Mouse (Mus musculus): ENCODE data around the gene Nrip3. TPM values are rescaled to one million over a fixed set of nuclear protein-coding genes. Genes with fewer than 3 reads are reported as not detected.
A peak's percentile ranks its signal among the peaks of the same experiment; 100 is the strongest.

Gene Nrip3
- polyA plus RNA-seq, 1 experiment = 2.0 TPM

- no peaks in the 10 kb centered on the region for H3K4me1 ChIP-seq (ENCODE audit: control insufficient read depth, insufficient read depth, low read length)
- no peak overlapping the region for H3K27ac ChIP-seq (ENCODE audit: control insufficient read depth, insufficient read depth, low read depth, low read length, poor library complexity)
- TF ChIP-seq CTCF (IDR thresholded peaks at IDR 0.05; ENCODE audit: control insufficient read depth, insufficient read depth, low read length) (no peak), POLR2A (IDR thresholded peaks at IDR 0.05; ENCODE audit: borderline replicate concordance, control insufficient read depth, low read depth, low read length) (no peak)
- whole genome bisulfite sequencing = 43% methylated on average over 8 of the region's 8 CpGs
- H3K4me3 ChIP-seq (replicated peaks; ENCODE audit: control insufficient read depth, low read depth, low read length) = no peak overlapping the region
Observed at GRCm38 (mm10) chr7:109807616-109808485, 26.0 kb upstream of the Nrip3 start.

DNA sequence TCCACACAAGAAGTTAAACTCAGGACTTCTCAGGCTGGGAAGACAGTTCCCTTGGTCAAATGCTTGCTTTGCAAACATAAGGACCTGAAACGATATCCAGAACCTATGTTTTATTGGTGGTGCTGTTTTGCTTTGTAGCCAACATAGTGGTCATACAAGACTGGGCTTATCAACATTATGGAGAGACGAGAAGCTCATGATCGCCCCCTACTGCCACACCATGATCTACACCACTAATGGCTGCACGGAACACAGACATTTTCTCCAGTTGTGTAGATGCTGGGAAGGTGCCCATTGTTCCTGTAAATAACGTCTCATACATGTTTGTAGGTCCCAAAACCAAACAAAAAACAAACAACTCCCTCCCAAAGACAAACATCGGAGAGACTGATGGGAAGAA, 23.0 kb upstream of the Nrip3 start:
- no peak overlapping the region for H3K27ac ChIP-seq (ENCODE audit: control insufficient read depth, insufficient read depth, low read depth, low read length, poor library complexity)
- H3K4me3 ChIP-seq (replicated peaks; ENCODE audit: control insufficient read depth, low read depth, low read length) = no peak overlapping the region
- 43% methylated on average over 6 of the region's 6 CpGs for WGBS
- no peaks in the 10 kb centered on the region for H3K4me1 ChIP-seq (ENCODE audit: control insufficient read depth, insufficient read depth, low read length)
- TF ChIP-seq POLR2A (IDR thresholded peaks at IDR 0.05; ENCODE audit: borderline replicate concordance, control insufficient read depth, low read depth, low read length) = no peak
- peak; percentile 47; the same call in 1 of the 2 replicates for TF ChIP-seq CTCF (IDR thresholded peaks at IDR 0.05; ENCODE audit: control insufficient read depth, insufficient read depth, low read length)

DNA sequence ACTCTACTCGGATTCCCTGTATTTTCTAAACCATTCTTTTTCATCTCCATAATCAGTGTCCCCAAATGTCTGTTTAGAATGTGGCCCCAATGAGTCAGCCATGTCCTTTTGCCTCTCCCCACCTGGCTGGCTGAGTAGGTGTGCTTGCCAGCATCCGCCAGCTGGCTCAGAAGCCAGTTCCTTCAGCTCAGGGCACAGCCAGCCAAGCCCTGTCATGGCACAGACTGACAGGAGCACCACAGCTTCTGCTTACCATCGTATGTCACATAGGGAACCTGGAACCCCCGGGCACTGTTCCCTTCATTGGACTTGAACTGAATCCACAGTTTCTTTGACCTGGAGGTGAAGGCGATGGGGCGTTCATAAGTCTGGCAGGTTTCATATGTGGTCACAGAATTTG, 22.5 kb upstream of the Nrip3 start:
- no peak for TF ChIP-seq POLR2A (IDR thresholded peaks at IDR 0.05; ENCODE audit: borderline replicate concordance, control insufficient read depth, low read depth, low read length)
- TF ChIP-seq CTCF (IDR thresholded peaks at IDR 0.05; ENCODE audit: control insufficient read depth, insufficient read depth, low read length) = no peak
- WGBS = 82% methylated on average over 6 of the region's 6 CpGs
- H3K4me3 ChIP-seq (replicated peaks; ENCODE audit: control insufficient read depth, low read depth, low read length) = no peak overlapping the region

GRCm38 (mm10) chr7:109803516-109803915, 21.7 kb upstream of the Nrip3 start:
- WGBS = 46% methylated on average over 1 of the region's 1 CpGs
- H3K4me1 ChIP-seq (ENCODE audit: control insufficient read depth, insufficient read depth, low read length) = no peaks in the 10 kb centered on the region
- no peak overlapping the region for H3K27ac ChIP-seq (ENCODE audit: control insufficient read depth, insufficient read depth, low read depth, low read length, poor library complexity)
- H3K4me3 ChIP-seq (replicated peaks; ENCODE audit: control insufficient read depth, low read depth, low read length) = no peak overlapping the region
- TF ChIP-seq CTCF (IDR thresholded peaks at IDR 0.05; ENCODE audit: control insufficient read depth, insufficient read depth, low read length) (no peak), POLR2A (IDR thresholded peaks at IDR 0.05; ENCODE audit: borderline replicate concordance, control insufficient read depth, low read depth, low read length) (no peak)

More for the DNA sequence above, 22.5 kb upstream of the Nrip3 start:
- Histone ChIP-seq H3K27ac (ENCODE audit: control insufficient read depth, insufficient read depth, low read depth, low read length, poor library complexity) (no peak overlapping the region), H3K4me1 (ENCODE audit: control insufficient read depth, insufficient read depth, low read length) (no peaks in the 10 kb centered on the region)

DNA sequence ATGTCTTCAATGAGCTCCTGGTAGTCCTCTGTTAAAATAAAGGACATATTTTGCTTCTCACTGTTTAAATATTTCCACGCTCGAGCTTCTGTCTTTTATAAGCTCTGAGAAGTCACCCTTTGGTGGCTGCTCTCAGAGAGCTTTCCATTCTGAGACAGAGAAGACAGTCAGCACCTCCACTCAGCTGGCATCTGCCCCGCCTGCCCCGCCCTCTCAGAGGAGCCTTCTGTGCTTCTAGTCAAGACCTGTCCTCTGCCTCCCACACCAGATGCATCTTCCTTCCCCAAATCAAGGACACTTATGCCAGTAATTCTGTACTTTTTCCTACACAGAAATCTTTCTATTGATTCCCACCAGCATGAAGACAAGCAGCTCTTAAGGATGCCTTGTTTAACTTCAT, 18.8 kb upstream of the Nrip3 start:
- 74% methylated on average over 4 of the region's 4 CpGs for WGBS

DNA sequence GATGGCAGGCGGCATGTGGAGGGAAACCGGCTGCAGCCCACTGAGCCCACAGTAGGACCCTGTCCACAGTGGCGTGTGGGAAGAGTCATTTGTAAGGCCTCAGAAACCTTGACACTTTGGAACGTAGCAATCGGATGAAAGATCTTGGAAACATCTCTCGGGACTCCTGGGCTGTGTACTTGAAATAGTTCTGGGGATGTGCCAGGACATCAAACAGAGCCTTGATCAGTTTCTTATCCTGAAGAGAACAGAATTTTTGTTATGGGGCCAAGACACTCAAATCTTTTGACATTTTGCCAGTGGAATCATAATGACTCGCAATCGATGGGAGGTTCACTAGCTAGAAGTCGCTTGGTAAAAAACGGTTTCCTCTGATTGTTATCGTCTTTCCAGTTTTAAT, 17.3 kb upstream of the Nrip3 start:
- no peak for TF ChIP-seq CTCF (IDR thresholded peaks at IDR 0.05; ENCODE audit: control insufficient read depth, insufficient read depth, low read length)
- no peak for TF ChIP-seq POLR2A (IDR thresholded peaks at IDR 0.05; ENCODE audit: borderline replicate concordance, control insufficient read depth, low read depth, low read length)
- H3K27ac ChIP-seq (ENCODE audit: control insufficient read depth, insufficient read depth, low read depth, low read length, poor library complexity) = no peak overlapping the region

More for the DNA sequence above, 18.8 kb upstream of the Nrip3 start:
- H3K4me3 ChIP-seq (replicated peaks; ENCODE audit: control insufficient read depth, low read depth, low read length) = no peak overlapping the region
- H3K27ac ChIP-seq (ENCODE audit: control insufficient read depth, insufficient read depth, low read depth, low read length, poor library complexity) = no peak overlapping the region
- H3K4me1 ChIP-seq (ENCODE audit: control insufficient read depth, insufficient read depth, low read length) = no peaks in the 10 kb centered on the region
- TF ChIP-seq CTCF (IDR thresholded peaks at IDR 0.05; ENCODE audit: control insufficient read depth, insufficient read depth, low read length) (no peak), POLR2A (IDR thresholded peaks at IDR 0.05; ENCODE audit: borderline replicate concordance, control insufficient read depth, low read depth, low read length) (no peak)

GRCm38 (mm10) chr7:109795564-109795963, 13.7 kb upstream of the Nrip3 start:
- Histone ChIP-seq H3K4me1 (ENCODE audit: control insufficient read depth, insufficient read depth, low read length) (no peaks in the 10 kb centered on the region), H3K27ac (ENCODE audit: control insufficient read depth, insufficient read depth, low read depth, low read length, poor library complexity) (no peak overlapping the region), H3K4me3 (replicated peaks; ENCODE audit: control insufficient read depth, low read depth, low read length) (no peak overlapping the region)
- TF ChIP-seq CTCF (IDR thresholded peaks at IDR 0.05; ENCODE audit: control insufficient read depth, insufficient read depth, low read length) = no peak
- TF ChIP-seq POLR2A (IDR thresholded peaks at IDR 0.05; ENCODE audit: borderline replicate concordance, control insufficient read depth, low read depth, low read length) = no peak
- WGBS = 67% methylated on average over 5 of the region's 5 CpGs

More for the DNA sequence above, 17.3 kb upstream of the Nrip3 start:
- no peak overlapping the region for H3K4me3 ChIP-seq (replicated peaks; ENCODE audit: control insufficient read depth, low read depth, low read length)
- 73% methylated on average over 11 of the region's 11 CpGs for WGBS
- H3K4me1 ChIP-seq (ENCODE audit: control insufficient read depth, insufficient read depth, low read length) = no peaks in the 10 kb centered on the region

GRCm38 (mm10) chr7:109794556-109794955, 12.7 kb upstream of the Nrip3 start:
- WGBS = 60% methylated on average over 2 of the region's 2 CpGs
- no peaks in the 10 kb centered on the region for H3K4me1 ChIP-seq (ENCODE audit: control insufficient read depth, insufficient read depth, low read length)
- TF ChIP-seq CTCF (IDR thresholded peaks at IDR 0.05; ENCODE audit: control insufficient read depth, insufficient read depth, low read length) (no peak), POLR2A (IDR thresholded peaks at IDR 0.05; ENCODE audit: borderline replicate concordance, control insufficient read depth, low read depth, low read length) (no peak)
- H3K27ac ChIP-seq (ENCODE audit: control insufficient read depth, insufficient read depth, low read depth, low read length, poor library complexity) = no peak overlapping the region
- no peak overlapping the region for H3K4me3 ChIP-seq (replicated peaks; ENCODE audit: control insufficient read depth, low read depth, low read length)
